Mouse (Mus musculus): ENCODE results near the gene Carnmt1. TPM values are rescaled to one million over a fixed set of nuclear protein-coding genes. Genes with fewer than 3 reads are reported as not detected.

Carnmt1 gene
- total RNA-seq, 2 experiments from 2014 or later, result 11.0 to 11.6 TPM

- no peak for DNase-seq (ENCODE audit: low spot score in 2 of 2)
These were observed 17.5 kb upstream of the Carnmt1 start for GRCm38 (mm10) chr19:18653058-18653457.

- no peak for DNase-seq (ENCODE audit: low spot score in 2 of 2)
These were observed 16.2 kb upstream of the Carnmt1 start for GRCm38 (mm10) chr19:18654330-18654729.

DNA sequence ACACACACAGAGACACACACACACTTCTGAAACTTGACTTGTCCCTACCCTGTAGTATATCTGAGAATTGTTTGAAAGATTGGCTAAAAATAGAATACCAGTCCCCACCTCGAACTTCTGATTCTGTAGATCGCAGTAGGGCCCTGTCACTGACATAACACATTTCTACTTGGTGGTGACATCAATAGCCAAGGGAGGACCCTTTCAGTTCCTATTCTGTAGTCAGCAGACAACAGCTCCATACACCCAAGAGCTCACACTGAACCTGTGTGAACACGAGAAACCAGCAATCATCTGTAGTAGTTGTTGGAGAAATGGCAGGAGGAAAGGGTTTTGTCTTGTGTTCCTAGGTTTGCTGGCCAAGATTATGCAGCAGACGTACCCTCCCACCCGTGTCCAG is 15.6 kb upstream of the Carnmt1 start:
- DNase-seq (ENCODE audit: low spot score in 2 of 2), result no peak

DNA sequence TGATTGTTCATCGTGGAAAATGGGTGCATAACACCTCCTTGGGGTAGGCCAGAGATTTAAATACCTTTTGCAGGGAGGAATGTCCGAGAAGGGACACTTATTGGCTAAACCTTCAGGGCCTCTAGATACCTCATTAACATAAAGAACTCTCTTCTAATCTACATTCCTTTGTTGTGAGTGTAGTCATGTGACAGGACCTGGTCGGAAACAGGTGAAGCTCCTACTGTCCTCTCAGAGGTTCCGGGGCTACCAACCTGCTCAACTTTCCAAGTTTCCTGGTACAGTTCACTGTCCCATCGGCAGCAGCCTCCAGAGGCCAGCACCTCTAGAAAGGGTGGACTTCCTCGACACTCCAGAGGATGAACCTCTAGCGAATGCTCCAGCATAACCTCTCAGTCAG is 14.6 kb upstream of the Carnmt1 start:
- DNase-seq (ENCODE audit: low spot score in 2 of 2), result no peak

- no peak for DNase-seq (ENCODE audit: low spot score in 2 of 2)
These were observed 12.1 kb upstream of the Carnmt1 start for GRCm38 (mm10) chr19:18658473-18658872.

DNA sequence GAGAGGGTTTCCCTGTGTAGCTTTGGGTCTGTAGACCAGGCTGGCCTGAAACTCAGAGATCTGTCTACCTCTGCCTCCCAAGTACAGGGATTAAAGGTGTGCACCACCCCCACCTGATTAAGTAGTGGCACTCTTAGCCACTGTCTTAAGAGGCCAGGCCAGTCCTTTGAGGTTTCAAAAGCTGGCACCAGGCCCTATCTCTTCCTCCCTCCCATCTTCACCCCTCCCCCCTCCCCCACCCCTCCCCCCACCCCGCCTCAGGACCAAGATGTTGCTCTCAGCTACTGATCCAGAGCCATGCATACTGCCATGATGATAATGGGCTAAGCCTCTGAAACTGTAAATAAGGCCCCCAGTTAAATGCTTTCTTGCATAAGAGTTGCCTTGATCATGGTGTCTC is 11.2 kb upstream of the Carnmt1 start:
- DNase-seq (ENCODE audit: low spot score in 2 of 2), result no peak

DNA sequence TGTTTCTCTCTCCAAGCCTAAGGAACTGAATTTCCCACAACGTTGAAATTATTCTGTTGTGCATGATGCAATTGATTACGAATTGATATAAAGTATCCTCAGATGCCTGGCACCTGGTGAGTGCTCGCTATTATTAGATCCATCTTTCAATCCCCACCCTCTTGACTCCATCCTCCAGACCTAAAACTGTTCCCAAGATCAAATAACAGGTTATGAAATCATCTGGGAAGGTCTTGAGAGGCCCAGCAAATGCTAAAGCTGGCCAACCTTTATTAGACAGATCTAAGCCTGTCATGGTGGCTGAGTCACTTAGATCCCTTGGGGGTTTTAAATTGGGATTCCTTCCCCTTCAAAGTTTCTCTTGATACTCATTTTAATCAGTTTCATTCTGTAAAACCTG is 10.1 kb upstream of the Carnmt1 start:
- no peak for DNase-seq (ENCODE audit: low spot score in 2 of 2)

DNA sequence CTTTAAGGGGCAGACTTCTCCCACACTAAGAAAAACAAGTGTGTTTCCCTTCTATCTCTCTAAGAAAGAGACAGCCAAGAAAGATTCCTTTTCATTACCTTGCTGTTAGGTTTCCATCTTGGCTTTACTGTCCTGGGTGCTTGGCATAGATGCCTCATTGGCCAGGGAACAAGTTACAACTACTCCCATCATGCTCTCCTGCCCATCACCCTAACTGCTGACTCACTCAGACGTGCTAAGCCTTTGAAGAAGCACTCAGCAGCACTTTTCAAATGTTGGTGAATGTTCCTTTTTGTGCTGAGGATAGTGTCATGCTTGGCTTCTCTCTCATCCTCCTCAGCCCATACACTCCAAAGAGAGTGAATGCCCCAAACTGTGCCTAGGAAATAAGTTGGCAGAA is 8.9 kb upstream of the Carnmt1 start:
- DNase-seq (ENCODE audit: low spot score in 2 of 2), result no peak

DNA sequence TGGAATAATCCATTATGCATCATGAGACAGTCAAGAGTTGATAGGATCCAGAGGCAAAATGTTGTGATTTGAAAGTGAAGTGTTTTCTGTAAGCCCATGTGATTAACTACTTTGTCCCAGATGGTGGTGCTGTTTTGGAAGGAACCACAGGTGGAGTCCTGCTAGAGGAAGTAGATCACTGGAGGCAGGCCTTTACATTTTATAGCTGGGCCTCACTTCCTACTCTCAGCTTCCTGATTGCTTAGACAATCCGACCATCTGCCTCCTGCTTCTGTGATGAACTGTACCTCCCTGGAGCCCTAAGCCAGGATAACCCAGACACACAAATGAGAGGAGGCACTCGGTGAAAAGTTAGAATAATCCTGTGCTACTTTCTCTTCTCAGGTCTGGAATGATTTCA is 6.7 kb upstream of the Carnmt1 start:
- DNase-seq (ENCODE audit: low spot score in 2 of 2), result no peak

DNA sequence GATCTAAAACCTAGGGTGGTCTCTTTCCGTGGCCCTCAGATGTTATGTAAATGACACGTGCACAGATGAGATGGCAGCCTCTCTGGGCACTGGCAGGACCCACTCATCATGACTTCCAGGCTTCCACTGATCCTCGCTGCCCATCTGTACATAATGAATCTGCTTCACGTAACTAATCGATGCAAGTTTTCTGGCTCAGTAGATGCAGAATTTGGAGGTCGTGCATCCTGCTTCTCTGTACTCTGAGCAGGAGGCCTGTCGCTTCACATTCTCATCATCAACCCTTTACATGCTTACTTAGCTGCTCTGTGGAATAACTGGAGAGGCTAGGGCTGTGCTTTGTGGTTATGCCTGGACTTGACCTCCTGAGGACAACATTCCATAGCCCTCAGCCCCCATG is 3.6 kb upstream of the Carnmt1 start:
- DNase-seq (ENCODE audit: low spot score in 2 of 2), result no peak

DNA sequence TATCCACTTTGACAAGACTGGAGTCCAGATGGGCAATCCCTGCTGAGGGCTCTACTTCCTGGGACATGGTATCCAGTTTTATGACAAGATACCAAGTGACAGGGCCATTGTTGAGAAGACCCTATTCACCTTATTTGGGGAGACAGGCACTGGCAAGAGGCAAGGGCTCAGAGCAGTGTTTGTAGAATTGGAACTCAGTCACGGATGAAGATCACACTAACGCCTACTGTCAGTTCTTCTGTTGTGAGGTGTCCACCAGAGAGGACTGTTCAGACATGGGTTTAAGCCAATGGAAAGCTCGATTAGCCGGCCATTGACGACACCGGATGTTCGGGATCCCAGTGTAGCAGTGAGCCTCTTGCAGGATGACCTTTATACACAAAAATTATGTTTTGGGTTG is 1.0 kb upstream of the Carnmt1 start:
- no peak for DNase-seq (ENCODE audit: low spot score in 2 of 2)

- DNase-seq (ENCODE audit: low spot score in 2 of 2), result peak; percentile 23 to 49
These were observed 635 bp downstream of the Carnmt1 start for GRCm38 (mm10) chr19:18671056-18671741.

GRCm38 (mm10) chr19:18672498-18672897 is 1.9 kb downstream of the Carnmt1 start:
- DNase-seq (ENCODE audit: low spot score in 2 of 2), result no peak

DNA sequence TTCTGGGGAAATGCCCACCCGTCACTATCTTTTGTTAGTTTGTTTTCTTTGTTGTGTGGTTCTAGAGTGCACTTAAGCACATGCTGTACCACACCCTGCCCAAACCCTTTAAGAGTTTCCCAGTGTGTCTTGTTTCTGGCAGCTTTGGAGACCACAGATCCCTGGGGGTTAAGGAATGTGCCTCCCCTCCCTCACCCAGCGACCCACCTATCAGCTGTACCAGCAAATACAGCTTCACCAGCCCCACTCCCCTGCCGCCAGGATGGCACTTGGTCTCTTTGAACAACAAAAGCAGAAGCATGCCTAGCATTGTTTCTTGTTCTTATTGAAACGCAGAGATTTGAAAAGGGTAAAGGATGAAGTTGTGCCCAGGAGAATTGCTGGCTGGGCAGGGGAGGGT is 2.6 kb downstream of the Carnmt1 start:
- no peak for DNase-seq (ENCODE audit: low spot score in 2 of 2)

- no peak for DNase-seq (ENCODE audit: low spot score in 2 of 2)
These were observed 11.6 kb downstream of the Carnmt1 start for GRCm38 (mm10) chr19:18682142-18682541.

GRCm38 (mm10) chr19:18687556-18687955 is 17.0 kb downstream of the Carnmt1 start:
- DNase-seq (ENCODE audit: low spot score in 2 of 2), result peak in 1 of 2 experiments; percentile 51

GRCm38 (mm10) chr19:18692176-18692575 is 21.6 kb downstream of the Carnmt1 start:
- DNase-seq (ENCODE audit: low spot score in 2 of 2), result no peak

GRCm38 (mm10) chr19:18692768-18693167 is 22.2 kb downstream of the Carnmt1 start:
- DNase-seq (ENCODE audit: low spot score in 2 of 2), result no peak

DNA sequence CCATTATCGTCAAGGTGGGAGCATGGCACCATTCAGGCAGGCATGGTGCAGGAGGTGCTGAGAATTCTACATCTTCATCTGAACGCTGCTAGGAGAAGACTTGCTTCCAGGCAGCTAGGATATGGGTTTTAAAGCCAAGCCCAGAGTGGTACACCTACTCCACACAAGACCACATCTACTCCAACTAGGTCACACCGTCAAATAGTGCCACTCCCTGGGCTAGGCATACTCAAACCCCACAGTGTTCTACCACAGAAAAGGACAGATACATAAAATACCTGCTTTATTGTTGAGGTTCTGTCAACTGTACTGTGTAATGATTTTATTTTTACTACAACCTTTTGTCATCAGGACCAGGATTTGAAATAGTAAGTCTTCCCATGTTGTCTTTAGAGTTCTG is 24.6 kb downstream of the Carnmt1 start:
- DNase-seq (ENCODE audit: low spot score in 2 of 2), result no peak

- DNase-seq (ENCODE audit: low spot score in 2 of 2), result no peak
These were observed 25.0 kb downstream of the Carnmt1 start for GRCm38 (mm10) chr19:18695552-18695951.

- DNase-seq (ENCODE audit: low spot score in 2 of 2), result no peak
These were observed 37.5 kb downstream of the Carnmt1 start for GRCm38 (mm10) chr19:18708101-18708500.

DNA sequence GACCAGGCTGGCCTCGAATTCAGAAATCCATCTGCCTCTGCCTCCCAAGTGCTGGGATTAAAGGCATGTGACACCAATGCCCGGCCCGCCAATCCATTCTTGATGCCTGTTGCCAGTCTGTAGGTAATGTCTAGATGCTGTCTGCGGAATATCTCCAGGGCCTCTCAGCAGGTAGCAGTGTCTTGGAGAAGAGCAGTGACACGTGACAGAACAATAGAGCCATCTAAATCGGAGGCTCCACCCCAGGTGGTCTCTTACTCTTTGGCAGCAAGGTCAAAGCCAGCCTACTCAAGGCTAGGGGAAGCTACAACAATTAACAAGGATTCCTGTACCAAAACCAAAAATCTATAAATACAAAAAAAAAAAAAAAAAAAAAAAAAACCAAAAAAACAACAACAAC is 40.3 kb downstream of the Carnmt1 start:
- no peak for DNase-seq (ENCODE audit: low spot score in 2 of 2)

DNA sequence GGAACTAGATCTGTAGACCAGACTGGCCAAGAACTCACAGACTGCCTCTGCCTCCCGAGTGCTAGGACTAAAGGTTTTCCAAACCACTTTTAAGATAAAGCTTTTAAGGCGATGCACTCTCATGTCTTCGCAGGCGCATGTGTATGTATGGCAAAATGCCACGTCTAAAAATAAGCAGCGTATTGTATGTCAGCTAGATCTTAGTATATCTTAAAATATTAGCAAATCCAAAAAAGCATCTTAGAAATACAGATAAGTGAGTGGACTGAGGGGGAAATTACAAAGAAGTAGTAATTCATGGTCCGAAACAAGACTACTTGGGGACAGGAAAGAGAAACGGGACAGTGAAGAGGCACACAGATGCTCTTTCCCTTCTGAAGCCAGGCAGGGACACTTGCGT is 41.0 kb downstream of the Carnmt1 start:
- DNase-seq (ENCODE audit: low spot score in 2 of 2), result no peak

Measured in layer of hippocampus, adult 18-20 months (tissue).